Mouse (Mus musculus) liver, postnatal 0 days (tissue): ENCODE data around the gene Mlh3. TPM values are rescaled to one million over a fixed set of nuclear protein-coding genes. Genes with fewer than 3 reads are reported as not detected.
A peak's percentile ranks its signal among the peaks of the same experiment; 100 is the strongest.

Experiments used
- ATAC-seq: fragments of 200-750 bp; cut with Nextera tagmentation; 2 replicates; pipeline ENCODE4 v1.8.0; 2017; ENCODE audit warnings: mild to moderate bottlenecking, moderate library complexity
- DNase-seq: peaks from one replicate; pipeline ENCODE4 v3.0.0-alpha.2; 2016
- H3K27ac ChIP-seq: fragments of 300-500 bp; sonication (generic); 2 replicates; pipeline ENCODE4 v1.5.1; 2014; ENCODE audit warnings: antibody characterized with exemption, moderate library complexity, mild to moderate bottlenecking, low read depth
- H3K27me3 ChIP-seq: fragments of 300-500 bp; sonication (generic); 2 replicates; pipeline ENCODE4 v1.6.1; 2014; ENCODE audit warnings: low read length, control low read depth, mixed read lengths; ENCODE audit not compliant: insufficient read depth
- H3K36me3 ChIP-seq: fragments of 300-500 bp; sonication (generic); replicated peaks from 2 replicates; pipeline ENCODE4 v1.6.1; 2014; ENCODE audit warnings: mild to moderate bottlenecking, control low read depth, low read length, moderate library complexity, mixed read lengths; ENCODE audit not compliant: insufficient read depth
- H3K4me1 ChIP-seq: fragments of 300-500 bp; sonication (generic); 2 replicates; pipeline ENCODE4 v1.6.1; 2014; ENCODE audit warnings: antibody characterized with exemption, mild to moderate bottlenecking, control low read depth; ENCODE audit not compliant: insufficient read depth
- H3K4me2 ChIP-seq: fragments of 300-500 bp; sonication (generic); 2 replicates; pipeline ENCODE4 v1.6.1; 2014; ENCODE audit warnings: low read depth, mild to moderate bottlenecking, low read length, moderate library complexity, mixed read lengths
- H3K4me3 ChIP-seq: fragments of 300-500 bp; sonication (generic); 2 replicates; pipeline ENCODE4 v1.5.1; 2014; ENCODE audit warnings: low read depth, low read length
- H3K9ac ChIP-seq: fragments of 300-500 bp; sonication (generic); replicated peaks from 2 replicates; pipeline ENCODE4 v1.6.1; 2014; ENCODE audit warnings: mild to moderate bottlenecking, moderate library complexity
- H3K9me3 ChIP-seq: fragments of 300-500 bp; sonication (generic); 2 replicates; pipeline ENCODE4 v1.6.1; 2016; ENCODE audit warnings: mild to moderate bottlenecking, control low read depth, low read length, mixed read lengths
- CTCF ChIP-seq: sonication (generic); IDR thresholded peaks from 2 replicates; pipeline ENCODE4 v1.5.1; 2016; ENCODE audit warnings: antibody characterized with exemption, low read depth
- EP300 ChIP-seq: IDR thresholded peaks from 2 replicates; pipeline ENCODE4 v1.6.1; 2016; ENCODE audit warnings: antibody characterized with exemption, low read depth, mild to moderate bottlenecking
- WGBS: fragments of 180-500 bp; shearing (Covaris S2); extraction: QIAGEN DNeasy Blood & Tissue Kit; methylation state at CpG from one replicate; pipeline ENCODE4 v1.1.7; 2014; ENCODE audit not compliant: insufficient replicate concordance; 5-methylcytosine and 5-hydroxymethylcytosine counted together
- polyA plus RNA-seq: library from polyadenylated mRNA; unstranded; fragments of >200 nt; fragmentation: Nextera tagmentation; extraction: Ambion mirVana; gene quantifications from 2 replicates; pipeline ENCODE4 v1.2.1, GENCODE M21; 2015

The Mlh3 gene
- polyA plus RNA-seq, 1 experiment from 2014 or later = 1.6 TPM

DNA sequence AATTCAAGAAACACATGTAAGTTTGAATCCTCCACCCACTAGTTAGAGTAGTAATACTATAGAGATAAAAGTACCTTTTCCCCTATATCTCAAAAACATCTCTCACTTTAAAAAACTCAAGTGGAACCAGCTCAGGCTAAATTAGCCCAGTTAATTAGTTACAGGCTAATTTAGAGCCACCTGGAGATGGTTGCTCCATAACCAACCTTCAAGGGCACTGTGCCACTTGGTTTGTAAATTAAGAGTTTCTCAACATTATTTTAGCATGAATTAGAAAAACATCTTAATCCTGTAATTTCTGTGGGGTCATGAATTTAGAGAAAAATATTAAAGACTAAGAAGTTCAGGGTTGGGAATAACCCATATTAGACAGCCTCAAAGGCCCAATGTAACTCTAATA lies 21.1 kb upstream of the Mlh3 start:
- DNase-seq (no peak), ATAC-seq (no peak)
- no peaks in the 10 kb centered on the region for H3K36me3 ChIP-seq
- no peak overlapping the region for H3K4me3 ChIP-seq
- no peak overlapping the region for H3K4me2 ChIP-seq
- H3K4me1 ChIP-seq = peaks cover 7% of the 10 kb centered on the region; the same call in 1 of the 2 replicates
- H3K9me3 ChIP-seq = no peaks in the 10 kb centered on the region
- H3K9ac ChIP-seq = no peak overlapping the region
- H3K27ac ChIP-seq = no peak overlapping the region
- peaks cover 19% of the 10 kb centered on the region for H3K27me3 ChIP-seq
- TF ChIP-seq EP300 (no peak), CTCF (no peak)

DNA sequence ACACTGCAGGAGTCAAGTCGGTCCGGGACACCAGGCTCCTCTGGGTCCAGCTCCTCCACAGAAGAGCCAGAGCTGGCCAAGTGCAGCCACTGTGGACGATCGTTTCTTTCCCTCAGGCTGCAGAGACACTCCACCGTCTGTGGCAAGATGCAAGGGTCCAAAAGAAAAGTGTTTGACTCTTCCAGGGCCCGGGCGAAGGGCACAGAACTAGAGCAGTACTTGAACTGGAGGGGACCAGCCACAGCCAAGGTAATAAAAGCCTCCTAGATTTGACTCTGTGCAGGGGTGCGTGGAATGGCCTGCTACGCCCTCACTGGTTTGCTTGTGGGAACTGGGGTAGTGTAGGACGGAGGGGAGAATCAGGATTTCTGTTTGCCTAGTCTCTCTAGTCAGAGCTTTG lies 20.2 kb upstream of the Mlh3 start:
- Histone ChIP-seq H3K27ac (no peak overlapping the region), H3K4me1 (peaks cover 7% of the 10 kb centered on the region; the same call in 1 of the 2 replicates), H3K4me3 (no peak overlapping the region), H3K9me3 (no peaks in the 10 kb centered on the region), H3K4me2 (no peak overlapping the region), H3K27me3 (peaks cover 19% of the 10 kb centered on the region), H3K9ac (no peak overlapping the region), H3K36me3 (no peaks in the 10 kb centered on the region)
- DNase-seq (no peak), ATAC-seq (no peak)
- TF ChIP-seq CTCF (no peak), EP300 (no peak)
- WGBS = 75% methylated on average over 10 of the region's 10 CpGs

DNA sequence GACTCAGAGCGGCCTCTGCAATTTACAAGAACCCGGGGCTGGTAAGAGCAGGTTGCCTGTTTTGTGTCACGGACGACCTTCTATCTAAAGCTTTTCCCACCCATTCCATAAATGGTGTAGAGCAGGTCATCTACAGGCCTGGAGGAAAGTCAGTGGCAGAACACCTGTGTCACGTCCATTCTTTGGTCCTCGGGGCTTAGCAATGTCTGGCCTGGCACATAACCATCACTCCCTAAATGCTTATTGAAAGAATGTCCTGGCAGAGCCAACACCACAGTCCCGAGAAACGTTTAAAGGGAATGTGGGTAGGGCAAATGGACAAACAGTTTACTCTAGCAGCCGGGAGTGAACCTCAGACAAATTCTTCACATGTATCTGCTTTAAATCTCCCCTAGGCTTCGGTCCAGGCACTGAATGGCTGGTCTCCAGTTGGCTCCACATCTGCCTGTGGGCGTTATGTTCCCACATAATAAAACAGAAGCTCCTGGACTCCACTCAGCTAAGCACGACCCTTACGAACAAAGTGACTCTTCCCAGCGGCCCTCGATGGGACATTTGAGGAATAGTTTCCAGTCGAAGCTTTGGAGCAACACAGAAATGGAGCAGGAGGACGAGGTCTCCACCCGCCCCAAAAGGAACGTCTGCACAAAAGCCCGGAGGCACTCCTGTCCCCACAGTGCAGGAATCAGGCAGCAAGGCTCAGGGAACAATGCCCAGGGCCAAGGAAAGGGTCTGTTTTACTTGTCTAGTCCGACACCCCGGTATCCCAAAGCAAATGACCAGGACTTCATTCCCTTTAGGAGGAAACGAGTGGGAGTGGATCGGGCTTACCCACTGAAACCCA lies 19.0 kb upstream of the Mlh3 start:
- DNase-seq (no peak), ATAC-seq (no peak)
- peaks cover 19% of the 10 kb centered on the region for H3K27me3 ChIP-seq
- no peak overlapping the region for H3K4me3 ChIP-seq
- no peaks in the 10 kb centered on the region for H3K9me3 ChIP-seq
- TF ChIP-seq CTCF (no peak), EP300 (no peak)
- H3K27ac ChIP-seq = no peak overlapping the region
- peak overlapping the region; percentile 83; the same call in 1 of the 2 replicates for H3K4me2 ChIP-seq
- peaks cover 7% of the 10 kb centered on the region; the same call in 1 of the 2 replicates for H3K4me1 ChIP-seq
- H3K9ac ChIP-seq = no peak overlapping the region
- no peaks in the 10 kb centered on the region for H3K36me3 ChIP-seq
- 61% methylated on average over 24 of the region's 24 CpGs for WGBS

DNA sequence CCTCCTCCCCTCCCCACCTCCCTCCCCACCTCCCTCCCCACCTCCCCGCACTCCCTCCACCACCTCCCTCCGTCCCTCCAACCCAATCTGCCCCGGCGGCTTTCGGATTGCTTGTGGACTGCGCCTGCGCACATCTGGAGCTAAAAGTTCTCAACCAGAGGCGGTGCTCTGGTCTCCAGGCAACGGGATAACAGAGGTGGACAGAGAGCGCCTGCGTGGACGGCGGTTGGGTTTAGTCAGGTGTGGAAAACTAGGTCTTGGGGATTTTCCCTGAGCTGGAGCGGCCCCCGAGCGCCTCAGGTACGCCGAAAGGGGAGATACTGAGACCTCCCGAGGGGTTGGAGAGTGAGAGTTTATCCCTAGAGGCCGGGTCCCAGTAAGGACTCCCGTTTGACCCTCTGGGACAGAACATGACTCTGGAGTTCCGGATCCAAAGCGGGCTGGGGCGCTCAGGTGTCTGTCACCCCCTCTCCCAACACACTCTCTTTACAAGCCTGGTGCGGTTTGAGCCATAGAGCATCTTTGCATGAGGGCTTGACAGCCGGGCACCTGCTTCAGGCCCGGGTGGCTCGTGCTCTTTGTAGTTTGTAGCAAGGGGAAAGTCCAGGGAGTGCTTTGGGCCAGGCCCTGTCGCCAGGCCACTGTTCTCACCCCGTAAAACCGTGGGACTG lies 18.2 kb upstream of the Mlh3 start, which contains the start of gene Zc2hc1c:
TSS of gene Zc2hc1c (plus strand) at position 106 of the 671 bp plus-strand sequence.
- Histone ChIP-seq H3K27me3 (peaks cover 19% of the 10 kb centered on the region), H3K4me3 (peak within 1 kb of the TSS; percentile 54), H3K9me3 (no peaks in the 10 kb centered on the region), H3K4me1 (peaks cover 7% of the 10 kb centered on the region; the same call in 1 of the 2 replicates), H3K4me2 (peak within 1 kb of the TSS; percentile 83), H3K27ac (no peak within 1 kb of the TSS), H3K9ac (peak within 1 kb of the TSS; percentile 47), H3K36me3 (no peaks in the 10 kb centered on the region)
- TF ChIP-seq CTCF = no peak
- ATAC-seq = peak; percentile 90
- 9% methylated on average over 31 of the region's 31 CpGs for WGBS
- DNase-seq = peak; percentile 85

DNA sequence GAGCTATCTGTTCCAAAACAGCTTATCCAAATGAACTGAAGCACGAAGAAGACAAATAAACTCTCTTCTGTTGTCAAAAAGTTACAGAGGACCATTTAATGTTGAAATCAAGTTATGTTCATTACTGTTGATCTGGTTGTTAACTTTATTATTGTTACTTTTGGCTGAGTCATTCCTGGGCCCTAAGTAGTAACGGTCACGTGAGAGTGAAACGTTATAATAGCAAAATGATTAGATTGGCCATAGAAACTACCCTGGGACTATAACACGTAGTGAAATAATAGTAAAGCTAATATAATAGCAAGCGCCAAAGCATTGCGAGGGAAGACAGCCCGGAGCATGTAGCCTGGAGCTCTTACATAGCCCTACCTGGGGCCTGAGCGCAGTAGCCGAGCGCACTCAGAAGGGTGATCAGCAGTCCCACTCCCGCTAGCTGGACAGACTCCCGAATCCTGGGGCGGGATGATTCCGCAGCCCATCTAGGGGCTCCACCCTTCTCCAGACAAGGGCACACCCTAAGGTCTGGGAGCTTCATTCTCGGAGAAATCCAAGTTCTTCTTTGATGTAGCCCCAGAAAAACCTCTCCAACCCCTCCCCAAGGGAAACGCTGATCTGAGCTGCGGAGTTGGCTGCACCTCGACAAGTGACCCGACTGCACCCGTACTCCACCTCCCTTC lies 17.5 kb upstream of the Mlh3 start, which contains the start of gene Acyp1:
TSS of gene Acyp1 (minus strand) at position 630 of the 677 bp plus-strand sequence.
- peak within 1 kb of the TSS; percentile 54 for H3K4me3 ChIP-seq
- DNase-seq = peak; percentile 40
- no peak within 1 kb of the TSS for H3K27ac ChIP-seq
- WGBS = 12% methylated on average over 21 of the region's 21 CpGs
- TF ChIP-seq EP300 (no peak), CTCF (no peak)
- peaks cover 7% of the 10 kb centered on the region; the same call in 1 of the 2 replicates for H3K4me1 ChIP-seq
- peak within 1 kb of the TSS; percentile 83 for H3K4me2 ChIP-seq
- no peaks in the 10 kb centered on the region for H3K36me3 ChIP-seq
- H3K9ac ChIP-seq = peak within 1 kb of the TSS; percentile 47
- no peaks in the 10 kb centered on the region for H3K9me3 ChIP-seq
- ATAC-seq = peak; percentile 64
- H3K27me3 ChIP-seq = peaks cover 19% of the 10 kb centered on the region

DNA sequence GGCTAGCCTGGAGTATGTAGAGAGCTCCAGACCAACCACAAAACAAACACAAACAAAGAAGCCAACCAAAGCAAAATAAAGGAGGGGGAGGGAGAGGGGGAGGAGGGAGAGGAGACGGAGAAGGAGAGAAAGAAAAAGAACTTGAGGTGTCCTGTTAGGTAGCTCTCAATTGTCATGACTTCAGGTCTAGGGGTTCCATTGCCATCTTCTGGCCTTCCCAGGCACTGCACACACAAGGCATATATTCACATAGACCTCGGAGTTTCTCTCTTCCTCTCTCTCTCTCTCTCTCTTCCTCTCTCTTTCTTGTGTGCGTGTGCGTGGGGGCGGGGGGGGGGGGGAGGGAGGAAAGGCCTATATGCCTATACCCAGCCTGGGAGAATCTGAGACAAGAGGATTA lies 16.5 kb upstream of the Mlh3 start:
- no peak for ATAC-seq
- DNase-seq = peak; percentile 48

More for the DNA sequence above, 16.5 kb upstream of the Mlh3 start:
- Histone ChIP-seq H3K4me3 (no peak overlapping the region), H3K4me2 (no peak overlapping the region), H3K4me1 (peaks cover 7% of the 10 kb centered on the region; the same call in 1 of the 2 replicates), H3K27ac (no peak overlapping the region), H3K9ac (no peak overlapping the region), H3K9me3 (no peaks in the 10 kb centered on the region), H3K36me3 (no peaks in the 10 kb centered on the region), H3K27me3 (peaks cover 19% of the 10 kb centered on the region)
- no peak for TF ChIP-seq EP300
- peak; percentile 70 for TF ChIP-seq CTCF
- 15% methylated on average over 2 of the region's 5 CpGs for WGBS
